Mouse (Mus musculus) embryonic fibroblast, embryonic 13.5 days (primary cell): ENCODE measurements around the gene Aqr. TPM values are rescaled to one million over a fixed set of nuclear protein-coding genes. Genes with fewer than 3 reads are reported as not detected.

Source experiments
- H3K27ac ChIP-seq: 2 replicates; pipeline ENCODE4 v1.5.1; 2012; ENCODE audit warnings: low read length, control low read depth, inconsistent platforms; ENCODE audit not compliant: insufficient read depth
- H3K4me1 ChIP-seq: 2 replicates; pipeline ENCODE4 v1.6.1; 2011; ENCODE audit warnings: low read length; ENCODE audit not compliant: control insufficient read depth, insufficient read depth
- H3K4me3 ChIP-seq: 2 replicates; pipeline ENCODE4 v1.5.1; 2011; ENCODE audit warnings: mild to moderate bottlenecking, control low read depth, low read length; ENCODE audit not compliant: insufficient read depth
- CTCF ChIP-seq: IDR thresholded peaks from 2 replicates; pipeline ENCODE4 v1.5.1; 2011; ENCODE audit warnings: mild to moderate bottlenecking, control low read depth, low read length, moderate library complexity, borderline replicate concordance; ENCODE audit not compliant: insufficient read depth
- POLR2A ChIP-seq: IDR thresholded peaks from 2 replicates; pipeline ENCODE4 v1.6.1; 2011; ENCODE audit warnings: low read depth, mild to moderate bottlenecking, control low read depth, low read length, moderate library complexity
- polyA plus RNA-seq: library from polyadenylated mRNA; stranded (reverse); fragments of >200 nt; gene quantifications from 2 replicates; pipeline ENCODE4 v1.2.4, GENCODE M21; 2011; ENCODE audit warnings: low read depth; ENCODE audit not compliant: missing spikeins, insufficient read length

Aqr gene
- polyA plus RNA-seq, 1 experiment, result 41.1 TPM

GRCm38 (mm10) chr2:114174651-114175484 is 12.0 kb downstream of the Aqr start:
- TF ChIP-seq POLR2A (peak; percentile 88), CTCF (no peak)
- no peak overlapping the region for H3K27ac ChIP-seq
- H3K4me3 ChIP-seq, result peak overlapping the region; percentile 99
- H3K4me1 ChIP-seq, result peaks cover 2% of the 10 kb centered on the region

GRCm38 (mm10) chr2:114173248-114173647 is 13.6 kb downstream of the Aqr start:
- H3K4me3 ChIP-seq, result no peak overlapping the region
- H3K27ac ChIP-seq, result no peak overlapping the region
- no peak for TF ChIP-seq CTCF
- no peak for TF ChIP-seq POLR2A
- H3K4me1 ChIP-seq, result peaks cover 2% of the 10 kb centered on the region

GRCm38 (mm10) chr2:114167837-114168236 is 19.0 kb downstream of the Aqr start:
- TF ChIP-seq POLR2A (no peak), CTCF (no peak)
- Histone ChIP-seq H3K4me1 (no peaks in the 10 kb centered on the region), H3K27ac (no peak overlapping the region), H3K4me3 (no peak overlapping the region)

GRCm38 (mm10) chr2:114161978-114162377 is 24.8 kb downstream of the Aqr start:
- Histone ChIP-seq H3K27ac (no peak overlapping the region), H3K4me1 (no peaks in the 10 kb centered on the region), H3K4me3 (no peak overlapping the region)
- TF ChIP-seq CTCF, result no peak
- TF ChIP-seq POLR2A, result no peak

GRCm38 (mm10) chr2:114157345-114157744 is 29.5 kb downstream of the Aqr start:
- TF ChIP-seq CTCF (no peak), POLR2A (no peak)
- H3K27ac ChIP-seq, result no peak overlapping the region
- no peak overlapping the region for H3K4me3 ChIP-seq
- H3K4me1 ChIP-seq, result no peaks in the 10 kb centered on the region

- no peaks in the 10 kb centered on the region for H3K4me1 ChIP-seq
- TF ChIP-seq CTCF (no peak), POLR2A (no peak)
- no peak overlapping the region for H3K4me3 ChIP-seq
- H3K27ac ChIP-seq, result no peak overlapping the region
Measured at GRCm38 (mm10) chr2:114156639-114157038, 30.2 kb downstream of the Aqr start.

GRCm38 (mm10) chr2:114153247-114153646 is 33.6 kb downstream of the Aqr start:
- no peak for TF ChIP-seq CTCF
- TF ChIP-seq POLR2A, result no peak
- no peak overlapping the region for H3K4me3 ChIP-seq
- no peak overlapping the region for H3K27ac ChIP-seq
- H3K4me1 ChIP-seq, result no peaks in the 10 kb centered on the region

GRCm38 (mm10) chr2:114146864-114147458 is 39.9 kb downstream of the Aqr start:
- no peak overlapping the region for H3K4me3 ChIP-seq
- no peak overlapping the region for H3K27ac ChIP-seq
- no peaks in the 10 kb centered on the region for H3K4me1 ChIP-seq
- TF ChIP-seq CTCF (no peak), POLR2A (no peak)

GRCm38 (mm10) chr2:114145315-114145801 is 41.5 kb downstream of the Aqr start:
- TF ChIP-seq CTCF (peak; percentile 24; the same call in 1 of the 2 replicates), POLR2A (no peak)
- no peaks in the 10 kb centered on the region for H3K4me1 ChIP-seq
- H3K27ac ChIP-seq, result no peak overlapping the region
- no peak overlapping the region for H3K4me3 ChIP-seq

- no peaks in the 10 kb centered on the region for H3K4me1 ChIP-seq
- TF ChIP-seq POLR2A (no peak), CTCF (no peak)
- no peak overlapping the region for H3K27ac ChIP-seq
- H3K4me3 ChIP-seq, result no peak overlapping the region
Measured at GRCm38 (mm10) chr2:114144915-114145314, 41.9 kb downstream of the Aqr start.

GRCm38 (mm10) chr2:114143842-114144241 is 43.0 kb downstream of the Aqr start:
- Histone ChIP-seq H3K4me1 (no peaks in the 10 kb centered on the region), H3K27ac (no peak overlapping the region), H3K4me3 (no peak overlapping the region)
- TF ChIP-seq POLR2A (no peak), CTCF (no peak)
